Mouse (Mus musculus) thymus, postnatal 14 days (tissue): ENCODE data around the gene Trrap.

Experiments used
- DNase-seq: peaks from one replicate; pipeline ENCODE4 v3.0.0; 2021

The Trrap gene

DNA sequence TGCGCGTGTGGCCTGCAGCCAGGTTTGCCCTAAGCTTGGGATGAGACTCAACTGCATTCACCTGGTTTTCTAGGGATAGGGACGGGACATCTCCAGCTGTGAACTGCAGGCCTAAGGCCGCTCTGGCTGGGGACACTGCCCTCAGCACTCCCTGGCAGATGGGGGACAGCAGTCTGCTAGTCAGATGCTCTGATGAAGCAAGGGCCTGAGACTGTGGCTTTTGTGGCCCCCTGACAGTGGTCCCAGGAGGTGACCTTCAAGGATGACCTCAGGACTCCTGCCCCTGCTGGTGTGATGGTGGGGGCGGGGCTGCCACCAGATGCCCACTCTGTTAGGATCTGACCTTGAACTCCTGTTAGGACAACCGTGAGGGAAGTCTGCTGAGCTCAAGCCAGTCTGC, 107.7 kb downstream of the Trrap start:
- DNase-seq, result no peak

DNA sequence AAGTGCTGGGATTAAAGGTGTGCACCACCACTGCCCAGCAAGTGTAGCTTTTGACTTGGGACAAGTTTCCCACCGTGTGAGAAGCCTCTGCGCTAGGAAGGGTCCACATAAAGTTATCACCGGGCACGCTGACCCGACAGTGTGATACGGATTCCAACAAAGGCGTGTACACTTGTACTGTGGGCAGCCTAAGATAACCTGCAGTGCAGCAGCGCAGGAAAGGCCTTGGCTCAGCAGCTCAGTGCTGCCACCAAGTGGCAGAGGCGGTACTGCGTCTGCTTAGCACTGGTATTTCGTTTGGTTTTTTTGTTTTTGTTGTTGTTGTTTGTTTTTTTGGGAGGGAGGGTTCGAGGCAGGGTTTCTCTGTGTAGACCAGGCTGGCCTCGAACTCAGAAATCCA, 108.4 kb downstream of the Trrap start:
- peak; percentile 67 for DNase-seq

GRCm38 (mm10) chr5:144877021-144877420, 109.5 kb downstream of the Trrap start:
- no peak for DNase-seq

GRCm38 (mm10) chr5:144881670-144882399, 114.3 kb downstream of the Trrap start:
- DNase-seq, result no peak

- no peak for DNase-seq
Observed at GRCm38 (mm10) chr5:144884629-144885217, 117.2 kb downstream of the Trrap start.

DNA sequence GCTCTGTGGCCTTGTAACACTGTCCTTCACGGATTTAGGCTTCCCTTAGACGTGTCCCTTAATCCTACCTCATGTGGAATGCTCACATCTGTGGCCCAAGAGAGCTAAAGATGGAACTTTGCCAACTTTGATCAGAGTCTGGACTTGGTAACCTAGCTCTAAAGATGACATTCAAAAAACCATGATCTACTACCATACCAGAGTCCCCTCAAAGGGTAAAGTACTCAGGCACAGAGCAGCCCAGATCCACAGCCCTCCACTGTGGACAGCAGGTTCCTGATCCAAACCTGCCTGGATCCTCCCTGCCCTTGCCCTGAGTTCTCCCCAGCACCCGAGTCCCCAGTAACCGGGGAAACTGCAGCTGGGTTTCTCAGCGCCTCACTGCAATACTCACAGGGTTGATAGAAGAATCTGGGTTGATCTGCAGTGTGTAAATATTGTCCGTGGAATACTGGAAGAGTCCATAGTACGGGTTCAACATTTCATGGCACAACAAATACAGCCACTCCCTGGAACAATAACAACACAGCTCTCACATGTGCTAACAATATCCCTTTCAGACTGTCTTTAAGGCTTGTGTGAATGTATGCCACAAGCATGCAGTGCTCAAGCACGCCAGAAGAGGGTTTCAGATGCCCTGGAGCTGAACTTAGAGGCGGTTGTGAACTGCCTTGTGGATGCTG, 118.6 kb downstream of the Trrap start:
- no peak for DNase-seq

DNA sequence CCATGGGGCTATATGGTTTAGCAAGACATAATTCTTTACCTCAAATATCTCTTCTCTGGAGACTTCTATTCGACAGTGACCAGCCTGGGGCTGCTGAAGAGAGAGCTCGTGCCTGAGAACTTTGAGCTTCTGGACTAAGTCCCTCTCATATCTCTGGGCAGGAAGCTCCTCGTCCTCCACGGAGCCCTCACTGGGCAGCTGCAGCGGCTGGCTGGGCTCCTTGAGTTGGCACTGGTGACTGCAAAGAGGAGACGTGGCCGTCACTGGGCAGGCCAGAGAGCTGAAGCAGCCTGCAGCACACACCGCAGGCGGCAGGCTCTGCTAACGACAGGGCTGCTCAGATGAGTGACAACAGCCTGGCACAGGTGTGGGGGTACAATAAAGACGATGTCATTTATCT, 123.7 kb downstream of the Trrap start:
- no peak for DNase-seq

DNA sequence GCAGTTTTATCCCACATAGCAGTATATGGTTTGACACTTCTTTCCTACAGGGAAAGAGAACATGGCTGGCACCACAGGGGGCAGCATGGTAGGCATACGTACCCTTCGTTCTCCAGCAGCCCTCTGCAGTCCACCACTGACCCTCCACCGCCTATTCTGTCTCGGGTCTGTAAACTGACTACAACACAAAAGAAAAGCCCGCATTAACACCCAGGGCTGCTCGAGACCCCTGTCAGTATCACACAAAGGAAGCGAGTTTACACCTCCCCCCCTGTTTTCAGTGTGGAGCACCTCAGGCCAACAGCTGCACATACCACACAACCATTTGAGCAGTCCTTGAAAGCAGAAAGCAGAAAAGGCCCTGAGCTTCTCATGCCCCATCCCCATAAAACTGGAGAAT, 130.3 kb downstream of the Trrap start:
- DNase-seq, result no peak

GRCm38 (mm10) chr5:144898448-144899052, 131.0 kb downstream of the Trrap start:
- no peak for DNase-seq

DNA sequence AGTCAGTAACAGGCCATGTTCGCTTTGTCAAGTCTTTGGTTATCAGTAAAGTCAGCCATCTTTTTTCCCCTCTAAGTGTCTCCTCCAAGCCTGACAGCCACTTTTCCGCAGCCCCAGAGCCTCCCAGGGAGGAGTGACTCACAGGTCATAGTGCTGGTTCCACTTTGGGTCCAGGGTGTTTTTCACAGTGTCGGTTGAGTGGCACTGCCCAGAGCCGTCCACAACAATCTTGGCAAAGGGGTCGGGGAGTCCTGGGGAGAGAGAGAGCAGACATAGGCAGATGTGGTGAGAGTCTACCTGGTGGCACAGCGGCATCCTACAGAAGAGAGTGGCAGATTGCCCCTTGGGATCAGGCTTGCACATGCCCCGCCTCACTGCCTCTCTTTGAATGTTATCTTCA, 133.5 kb downstream of the Trrap start:
- no peak for DNase-seq

DNA sequence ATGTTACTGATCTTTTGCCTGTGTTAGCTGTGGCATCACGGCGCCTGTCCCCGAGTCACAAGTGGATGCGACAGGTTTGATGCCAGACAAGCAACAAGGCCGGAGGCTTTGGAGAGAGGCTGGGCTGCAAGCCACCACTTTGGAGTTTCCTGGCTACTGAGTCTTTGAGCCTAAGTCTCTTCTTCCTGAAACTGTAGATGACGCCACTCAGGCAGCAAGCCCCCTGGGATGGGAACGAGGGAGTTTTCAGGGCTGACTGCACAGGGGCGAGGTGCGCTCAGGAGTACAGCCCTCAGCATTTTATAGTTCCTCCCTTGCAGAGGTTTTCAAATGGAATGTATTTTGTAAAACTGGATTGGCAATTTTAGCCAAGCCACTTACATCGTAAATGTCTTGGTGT, 134.3 kb downstream of the Trrap start:
- DNase-seq, result no peak

DNA sequence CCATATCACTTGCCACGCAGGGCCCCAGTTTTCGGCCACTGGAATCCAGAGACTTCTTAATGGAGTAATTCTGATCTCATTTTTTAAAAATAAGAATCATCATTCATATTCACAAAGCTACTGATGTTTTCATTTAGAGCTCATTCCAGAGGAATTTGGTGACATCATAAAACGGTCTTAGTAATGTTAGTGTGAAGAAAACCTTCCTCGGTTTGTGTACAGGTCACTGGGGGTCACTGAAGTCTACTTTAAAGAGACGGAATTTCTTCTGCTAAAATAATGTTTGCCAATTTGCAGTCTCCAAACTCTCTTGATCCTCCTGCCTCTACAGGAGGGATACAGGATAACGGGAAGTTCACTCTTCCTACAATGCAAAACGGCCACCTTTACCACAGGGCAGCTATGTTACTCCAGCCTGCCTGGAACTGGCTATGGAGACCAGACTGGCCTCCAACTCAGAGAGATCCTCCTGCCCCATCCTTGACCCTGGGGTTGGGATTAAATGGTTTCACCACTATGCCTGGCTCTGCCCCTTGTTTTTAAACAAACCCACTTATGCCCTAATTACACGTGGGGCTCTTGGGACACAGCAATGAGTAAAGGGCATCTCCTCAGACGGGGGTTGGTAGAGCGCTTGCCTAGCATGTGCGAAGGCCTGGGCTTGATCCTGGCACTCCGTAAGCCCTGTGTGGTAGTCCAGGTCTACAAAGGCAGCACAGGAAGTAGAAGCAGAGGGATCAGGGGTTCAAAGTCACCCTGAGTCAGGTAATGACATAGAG, 137.0 kb downstream of the Trrap start:
- DNase-seq, result no peak

GRCm38 (mm10) chr5:144907591-144907990, 140.1 kb downstream of the Trrap start:
- peak; percentile 19 for DNase-seq
